Mouse (Mus musculus) limb, embryonic 15.5 days (tissue): ENCODE results near the gene Apoa2. TPM values are rescaled to one million over a fixed set of nuclear protein-coding genes. Genes with fewer than 3 reads are reported as not detected.

Experiments
- ATAC-seq: fragments of 200-750 bp; cut with Nextera tagmentation; 2 replicates; pipeline ENCODE4 v1.8.0; 2017; ENCODE audit warnings: low read depth, moderate TSS enrichment; ENCODE audit not compliant: insufficient number of reproducible peaks, low FRiP score, low TSS enrichment
- H3K27ac ChIP-seq: fragments of 300-500 bp; sonication (generic); 2 replicates; pipeline ENCODE4 v1.5.1; 2015; ENCODE audit warnings: moderate library complexity, mild to moderate bottlenecking, inconsistent platforms
- H3K27me3 ChIP-seq: fragments of 300-500 bp; sonication (generic); 2 replicates; pipeline ENCODE4 v1.6.1; 2015; ENCODE audit warnings: inconsistent platforms
- H3K36me3 ChIP-seq: fragments of 300-500 bp; sonication (generic); 2 replicates; pipeline ENCODE4 v1.6.1; 2015; ENCODE audit warnings: inconsistent platforms
- H3K4me1 ChIP-seq: fragments of 300-500 bp; sonication (generic); 2 replicates; pipeline ENCODE4 v1.6.1; 2015; ENCODE audit warnings: inconsistent platforms
- H3K4me2 ChIP-seq: fragments of 300-500 bp; sonication (generic); 2 replicates; pipeline ENCODE4 v1.6.1; 2015; ENCODE audit warnings: mild to moderate bottlenecking, inconsistent platforms
- H3K4me3 ChIP-seq: fragments of 300-500 bp; sonication (generic); 2 replicates; pipeline ENCODE4 v1.5.1; 2015; ENCODE audit warnings: mild to moderate bottlenecking, inconsistent platforms
- H3K9ac ChIP-seq: fragments of 300-500 bp; sonication (generic); 2 replicates; pipeline ENCODE4 v1.6.1; 2015; ENCODE audit warnings: inconsistent platforms
- H3K9me3 ChIP-seq: fragments of 300-500 bp; sonication (generic); 2 replicates; pipeline ENCODE4 v1.6.1; 2016; ENCODE audit warnings: inconsistent platforms
- WGBS: fragments of 180-500 bp; shearing (Covaris S2); methylation state at CpG from one replicate; pipeline ENCODE4 v1.1.7; 2015; 5-methylcytosine and 5-hydroxymethylcytosine counted together
- polyA plus RNA-seq: library from polyadenylated mRNA; unstranded; fragments of >200 nt; fragmentation: Nextera tagmentation; extraction: Ambion mirVana; gene quantifications from 2 replicates; pipeline ENCODE4 v1.2.1, GENCODE M21; 2015

Gene Apoa2
- polyA plus RNA-seq, result 3.6 and 17.5 TPM in 2 replicates

DNA sequence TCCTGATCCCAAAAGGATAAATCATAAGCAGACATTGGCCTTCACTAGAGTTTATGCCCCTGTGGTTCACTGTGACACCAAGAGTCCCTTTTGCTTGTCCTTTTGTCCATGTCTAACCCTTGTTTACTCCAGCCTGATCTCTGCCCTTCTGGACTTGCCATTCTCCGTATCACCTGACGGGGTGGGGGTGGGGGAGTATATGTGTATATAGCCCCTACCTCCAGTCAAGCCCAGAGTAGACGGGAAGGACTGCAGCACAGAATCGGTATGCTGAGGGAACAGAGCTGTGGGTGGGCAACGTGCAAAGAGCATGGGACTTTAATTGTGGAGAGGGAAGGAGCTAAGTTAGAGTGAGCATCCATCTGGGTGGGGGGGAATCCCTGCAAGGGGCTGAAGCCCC lies at the start of gene Apoa2:
Apoa2 (plus strand) TSS at position 198 of the 400 bp plus-strand sequence.
- no peak within 1 kb of the TSS for H3K27ac ChIP-seq
- no peak for ATAC-seq

DNA sequence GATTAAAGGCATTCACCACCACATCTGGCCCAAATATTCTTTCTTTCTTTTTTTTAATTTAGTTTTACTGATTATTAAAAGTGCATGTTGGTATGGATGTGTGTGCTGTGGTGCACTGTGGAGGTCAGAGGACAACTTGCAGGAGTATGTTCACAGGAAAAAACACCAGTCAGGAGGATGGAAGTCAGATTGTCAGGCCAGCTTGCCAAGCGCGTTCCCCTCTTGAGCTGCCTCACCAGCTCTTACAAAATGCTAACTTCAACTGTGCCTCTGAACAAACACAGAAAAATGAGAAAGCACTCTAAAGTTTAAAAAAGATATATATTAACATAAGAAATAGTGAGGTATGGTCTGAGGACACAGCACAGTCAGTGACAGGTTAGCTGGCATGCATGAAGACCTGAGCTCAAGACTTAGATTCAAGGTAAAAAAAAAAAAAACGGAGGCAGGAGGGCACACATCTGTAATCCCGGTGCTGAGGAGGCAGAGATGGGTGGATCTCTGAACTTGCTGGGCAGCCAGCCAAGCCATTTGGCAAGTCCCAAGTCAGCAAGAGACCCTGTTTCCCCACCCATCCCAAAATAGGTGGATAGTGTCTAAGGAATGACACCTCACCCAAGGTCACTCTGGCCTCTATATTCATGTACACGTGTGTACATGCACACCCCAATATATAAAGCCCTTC lies 45.2 kb upstream of the Apoa2 start:
- no peak overlapping the region for H3K4me2 ChIP-seq
- no peak overlapping the region for H3K9ac ChIP-seq
- no peaks in the 10 kb centered on the region for H3K27me3 ChIP-seq
- no peak overlapping the region for H3K4me3 ChIP-seq
- no peaks in the 10 kb centered on the region for H3K36me3 ChIP-seq
- no peaks in the 10 kb centered on the region for H3K4me1 ChIP-seq
- H3K27ac ChIP-seq, result no peak overlapping the region
- WGBS, result 69% methylated on average over 5 of the region's 5 CpGs
- no peak for ATAC-seq
- no peaks in the 10 kb centered on the region for H3K9me3 ChIP-seq

More for the DNA sequence above, at the start of gene Apoa2:
- Histone ChIP-seq H3K9me3 (no peaks in the 10 kb centered on the region), H3K27me3 (no peaks in the 10 kb centered on the region), H3K36me3 (0 out of 2 replicates have a peak, but pooled peaks cover 3% of the 10 kb centered on the region), H3K4me2 (no peak within 1 kb of the TSS), H3K4me3 (no peak within 1 kb of the TSS), H3K9ac (no peak within 1 kb of the TSS), H3K4me1 (peaks cover 15% of the 10 kb centered on the region)
- WGBS, result 73% methylated on average over 5 of the region's 5 CpGs

DNA sequence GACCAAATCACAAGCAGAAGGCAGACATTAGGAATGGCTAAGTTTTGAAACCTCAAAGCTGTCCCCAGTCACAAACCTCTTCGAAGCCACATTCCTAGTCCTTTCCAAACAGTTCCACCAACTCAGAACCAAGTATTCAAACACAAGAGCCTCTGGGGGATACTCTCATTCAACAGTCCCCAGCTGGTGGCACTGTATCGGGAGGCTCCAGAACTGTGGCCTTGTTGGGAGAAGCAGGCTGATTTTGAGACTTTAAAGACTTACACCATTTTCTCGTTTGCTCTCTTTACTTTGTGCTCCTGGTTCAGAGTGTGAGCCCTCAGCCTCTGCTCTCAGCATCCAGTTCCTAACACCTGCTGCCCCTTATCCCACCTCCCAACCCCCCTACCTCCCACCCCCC lies 41.8 kb upstream of the Apoa2 start:
- ATAC-seq, result no peak
- Histone ChIP-seq H3K4me2 (no peak overlapping the region), H3K36me3 (no peaks in the 10 kb centered on the region), H3K4me3 (no peak overlapping the region), H3K9me3 (no peaks in the 10 kb centered on the region), H3K27me3 (no peaks in the 10 kb centered on the region), H3K27ac (no peak overlapping the region), H3K9ac (no peak overlapping the region), H3K4me1 (0 out of 2 replicates have a peak, but pooled peaks cover 5% of the 10 kb centered on the region)
- WGBS, result 71% methylated on average over 3 of the region's 3 CpGs

DNA sequence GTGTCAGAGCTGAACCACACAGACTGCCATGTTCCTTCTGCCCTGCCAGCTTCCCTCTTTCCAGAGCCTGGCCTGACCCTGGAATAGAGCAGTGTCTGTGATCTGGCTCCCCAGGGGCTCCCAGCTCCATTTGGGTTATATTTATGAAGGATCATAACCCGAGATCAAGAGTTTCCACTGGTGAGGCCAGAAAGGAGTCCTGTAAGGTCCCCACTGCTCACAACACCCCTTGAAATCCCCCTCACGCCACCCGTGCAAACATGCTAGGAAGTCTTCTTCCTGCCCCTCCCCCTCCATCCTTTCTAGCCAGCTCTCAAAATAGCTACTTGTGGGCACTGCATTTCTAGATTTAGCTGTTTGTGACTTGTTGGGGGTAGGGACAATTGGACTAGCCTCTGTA lies 41.2 kb upstream of the Apoa2 start:
- no peak overlapping the region for H3K9ac ChIP-seq
- H3K27me3 ChIP-seq, result no peaks in the 10 kb centered on the region
- H3K4me1 ChIP-seq, result peaks cover 11% of the 10 kb centered on the region
- no peak overlapping the region for H3K4me2 ChIP-seq
- 42% methylated on average over 3 of the region's 3 CpGs for WGBS
- H3K4me3 ChIP-seq, result no peak overlapping the region
- no peak for ATAC-seq
- H3K36me3 ChIP-seq, result no peaks in the 10 kb centered on the region
- H3K9me3 ChIP-seq, result no peaks in the 10 kb centered on the region
- peak overlapping the region; percentile 61; the same call in 1 of the 2 replicates for H3K27ac ChIP-seq

DNA sequence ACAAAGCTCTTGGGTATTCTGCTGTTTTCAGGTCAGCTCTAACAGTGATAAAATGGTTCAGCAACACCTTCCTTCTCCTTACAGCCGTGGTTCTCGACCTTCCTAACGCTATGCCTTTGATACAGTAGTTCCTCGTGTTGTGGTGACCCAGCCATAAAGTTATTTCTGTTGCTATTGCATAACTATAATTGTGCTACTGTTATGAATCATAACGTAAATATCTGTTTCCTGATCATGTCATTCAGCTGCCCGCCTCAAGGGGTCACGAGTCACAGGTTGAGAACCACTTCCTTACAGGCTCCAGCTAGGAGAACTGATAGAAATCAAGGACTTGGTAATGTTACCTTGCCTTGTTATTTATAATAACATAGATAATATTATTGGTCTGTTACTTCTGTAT lies 40.5 kb upstream of the Apoa2 start:
- no peaks in the 10 kb centered on the region for H3K36me3 ChIP-seq
- no peak overlapping the region for H3K9ac ChIP-seq
- H3K4me3 ChIP-seq, result no peak overlapping the region
- peaks cover 16% of the 10 kb centered on the region for H3K4me1 ChIP-seq
- H3K4me2 ChIP-seq, result no peak overlapping the region
- no peaks in the 10 kb centered on the region for H3K9me3 ChIP-seq
- no peak overlapping the region for H3K27ac ChIP-seq
- ATAC-seq, result no peak
- 66% methylated on average over 7 of the region's 7 CpGs for WGBS
- H3K27me3 ChIP-seq, result no peaks in the 10 kb centered on the region

DNA sequence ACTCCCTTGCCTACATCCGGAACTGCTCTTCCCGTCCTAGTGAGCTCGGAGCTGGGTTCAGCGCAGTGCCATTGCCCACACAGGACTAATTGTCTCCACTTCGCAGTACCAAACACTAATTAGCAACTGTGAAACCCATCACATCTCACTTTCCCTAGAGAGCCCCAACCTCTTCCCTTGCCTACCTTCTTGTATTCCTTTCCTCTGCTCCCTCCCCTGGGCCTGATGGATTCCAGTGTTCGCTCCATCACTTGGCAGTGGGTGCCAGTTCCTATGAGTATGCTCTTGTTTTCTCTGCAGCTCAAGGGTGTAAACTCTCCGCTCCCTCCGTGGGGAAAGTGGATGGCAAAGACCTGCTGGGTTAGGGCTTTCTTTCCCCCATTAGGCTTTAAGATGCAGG lies 39.2 kb upstream of the Apoa2 start:
- Histone ChIP-seq H3K4me3 (no peak overlapping the region), H3K9ac (no peak overlapping the region)

DNA sequence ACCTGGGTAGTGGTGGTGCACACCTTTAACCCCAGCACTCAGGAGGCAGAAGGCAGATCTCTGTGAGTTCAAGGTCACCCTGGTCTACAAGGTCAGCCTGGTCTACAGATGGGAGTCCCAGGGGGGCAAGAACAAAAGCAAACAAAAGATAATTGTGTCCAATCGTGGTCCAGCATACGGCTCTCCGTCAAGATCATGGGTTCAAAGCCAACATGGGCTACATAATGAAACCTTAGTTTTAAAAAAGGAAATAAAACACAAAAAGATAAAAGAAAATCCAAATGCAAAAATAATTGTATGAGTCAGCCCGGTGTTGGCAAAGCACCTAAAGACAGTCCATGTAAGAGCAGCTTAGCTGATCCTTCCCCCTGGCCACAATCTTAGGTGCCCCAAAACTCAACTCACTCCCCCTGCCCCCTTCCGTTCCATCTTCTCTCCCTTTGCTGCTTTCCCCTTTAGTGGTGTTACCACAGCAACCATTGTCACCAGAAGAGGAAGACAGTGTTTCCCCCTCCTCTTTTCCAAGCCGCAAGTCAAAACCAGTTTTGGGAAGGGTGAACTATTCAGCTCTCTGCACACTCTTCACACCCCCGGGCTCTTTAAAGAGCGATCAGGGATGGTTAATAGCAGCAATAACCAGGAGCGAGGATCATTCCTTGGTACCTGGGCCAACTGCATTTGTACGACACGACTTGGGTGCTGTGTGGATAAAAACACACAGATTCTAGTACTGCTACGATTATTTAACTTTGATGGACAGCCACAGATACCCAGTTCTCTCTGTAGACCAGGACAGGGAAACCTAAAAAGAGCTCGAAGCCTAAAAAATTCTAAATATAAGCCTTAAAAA lies 36.8 kb upstream of the Apoa2 start:
- Histone ChIP-seq H3K9ac (no peak overlapping the region), H3K4me1 (peaks cover 26% of the 10 kb centered on the region), H3K36me3 (no peaks in the 10 kb centered on the region), H3K4me2 (no peak overlapping the region), H3K4me3 (no peak overlapping the region), H3K9me3 (no peaks in the 10 kb centered on the region), H3K27me3 (peaks cover 14% of the 10 kb centered on the region), H3K27ac (no peak overlapping the region)
- ATAC-seq, result no peak
- WGBS, result 61% methylated on average over 13 of the region's 13 CpGs

More for the DNA sequence above, 39.2 kb upstream of the Apoa2 start:
- Histone ChIP-seq H3K4me2 (no peak overlapping the region), H3K36me3 (no peaks in the 10 kb centered on the region), H3K4me1 (peaks cover 22% of the 10 kb centered on the region), H3K9me3 (no peaks in the 10 kb centered on the region), H3K27ac (no peak overlapping the region), H3K27me3 (no peaks in the 10 kb centered on the region)
- 54% methylated on average over 8 of the region's 8 CpGs for WGBS
- no peak for ATAC-seq

DNA sequence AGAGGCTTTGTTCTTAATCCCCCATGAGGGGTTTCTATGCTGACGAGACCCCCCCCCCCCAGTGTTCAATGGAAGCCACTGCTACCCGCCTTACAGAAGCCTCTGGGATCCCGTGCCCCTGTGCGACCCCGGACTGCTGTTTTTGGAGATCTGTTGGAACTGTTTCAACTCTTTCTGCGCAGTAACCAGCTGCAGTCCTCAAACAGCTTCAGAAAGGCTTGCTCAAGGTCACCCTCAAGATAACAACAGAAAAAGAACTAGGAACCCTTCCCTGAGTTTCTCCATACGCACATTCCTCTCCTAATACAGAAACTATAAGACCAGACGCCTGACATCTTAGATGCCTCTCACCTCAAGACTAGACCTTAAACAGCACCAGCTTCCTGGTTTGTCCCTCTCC lies 35.8 kb upstream of the Apoa2 start:
- 29% methylated on average over 8 of the region's 8 CpGs for WGBS
- Histone ChIP-seq H3K9me3 (no peaks in the 10 kb centered on the region), H3K4me2 (0 out of 2 replicates have a peak overlapping the region, but pooled peaks have one; percentile 7), H3K9ac (no peak overlapping the region), H3K4me3 (no peak overlapping the region), H3K36me3 (no peaks in the 10 kb centered on the region), H3K27me3 (peaks cover 24% of the 10 kb centered on the region), H3K27ac (no peak overlapping the region), H3K4me1 (peaks cover 36% of the 10 kb centered on the region)
- no peak for ATAC-seq

DNA sequence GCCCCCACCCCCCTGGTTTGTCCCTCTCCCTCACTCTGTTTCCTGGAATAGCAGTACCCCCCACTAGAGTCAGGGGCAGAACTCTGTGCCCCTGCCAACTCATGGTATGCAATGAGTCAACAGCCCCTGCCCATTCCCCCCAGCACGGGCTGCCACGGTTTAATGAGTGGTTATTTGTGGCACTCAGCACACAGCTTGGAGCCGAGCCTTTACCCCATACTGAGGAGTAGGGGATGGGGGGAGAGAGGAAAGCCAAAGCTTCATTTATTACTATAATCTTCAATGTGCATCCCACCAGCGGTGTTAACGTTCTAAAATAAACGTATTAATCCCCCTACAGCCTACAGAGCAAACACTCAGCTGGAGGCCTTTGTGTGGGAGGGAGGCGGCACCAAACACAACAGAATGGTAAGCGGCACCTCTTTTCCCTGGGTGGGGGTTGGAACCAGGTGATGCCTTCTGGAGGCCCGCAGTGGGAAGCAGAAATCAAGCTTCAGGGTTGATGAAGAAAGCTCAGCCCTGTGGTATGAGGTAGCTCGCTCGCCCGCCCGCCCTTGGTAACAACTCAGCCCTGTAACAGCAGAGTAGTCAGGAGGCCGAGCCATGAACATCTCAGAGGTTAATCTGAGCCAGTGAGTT lies 35.3 kb upstream of the Apoa2 start:
- Histone ChIP-seq H3K27me3 (peaks cover 29% of the 10 kb centered on the region), H3K4me3 (no peak overlapping the region), H3K27ac (no peak overlapping the region), H3K9me3 (no peaks in the 10 kb centered on the region), H3K9ac (no peak overlapping the region), H3K36me3 (no peaks in the 10 kb centered on the region), H3K4me1 (peaks cover 38% of the 10 kb centered on the region), H3K4me2 (0 out of 2 replicates have a peak overlapping the region, but pooled peaks have one; percentile 7)
- ATAC-seq, result peak; percentile 75
- 48% methylated on average over 14 of the region's 14 CpGs for WGBS

DNA sequence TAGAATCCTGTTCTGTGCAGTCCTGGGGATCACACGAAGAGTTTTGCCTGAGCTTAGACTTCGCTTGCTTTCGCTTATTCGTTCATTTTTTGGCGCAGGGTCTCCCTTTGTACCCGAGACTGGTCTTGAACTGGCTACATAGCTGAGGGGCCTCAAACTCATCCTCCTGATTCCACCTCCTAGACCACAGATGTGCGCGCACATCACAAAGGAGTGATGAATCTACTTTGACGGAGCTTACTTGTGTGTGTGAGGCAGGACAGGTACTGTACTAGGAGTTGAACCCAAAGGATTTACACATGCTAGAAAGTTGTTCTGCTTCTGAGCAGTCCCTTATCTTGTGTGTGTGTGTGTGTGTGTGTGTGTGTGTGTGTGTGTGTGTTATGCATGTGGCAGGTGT lies 34.0 kb upstream of the Apoa2 start:
- Histone ChIP-seq H3K27me3 (peaks cover 42% of the 10 kb centered on the region), H3K36me3 (no peaks in the 10 kb centered on the region)
- 93% methylated on average over 9 of the region's 9 CpGs for WGBS

DNA sequence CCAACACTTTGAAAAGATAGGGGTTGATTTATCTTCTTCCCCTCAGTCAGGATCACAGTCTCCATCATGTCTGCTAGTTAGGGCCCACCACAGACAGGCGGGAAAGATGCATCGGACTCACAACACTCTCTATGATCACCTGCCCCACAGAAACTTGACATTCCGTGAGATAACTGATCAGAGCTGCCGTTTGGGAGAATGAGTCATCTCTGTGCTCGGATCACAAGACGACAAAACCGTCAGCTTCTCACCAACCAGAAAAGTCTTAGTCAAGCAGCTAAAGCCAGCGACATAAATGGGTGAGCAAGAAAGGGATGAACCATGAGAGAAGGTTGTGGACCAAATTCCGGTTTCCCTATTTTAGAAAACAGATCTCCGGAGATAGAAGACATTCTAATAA lies 32.6 kb upstream of the Apoa2 start:
- no peaks in the 10 kb centered on the region for H3K36me3 ChIP-seq
- H3K9ac ChIP-seq, result no peak overlapping the region
- no peak overlapping the region for H3K4me2 ChIP-seq
- H3K9me3 ChIP-seq, result no peaks in the 10 kb centered on the region
- H3K27me3 ChIP-seq, result peaks cover 52% of the 10 kb centered on the region
- WGBS, result 47% methylated on average over 10 of the region's 10 CpGs
- H3K4me3 ChIP-seq, result no peak overlapping the region
- peaks cover 42% of the 10 kb centered on the region for H3K4me1 ChIP-seq
- no peak for ATAC-seq
- no peak overlapping the region for H3K27ac ChIP-seq

More for the DNA sequence above, 34.0 kb upstream of the Apoa2 start:
- Histone ChIP-seq H3K27ac (no peak overlapping the region), H3K9ac (no peak overlapping the region), H3K9me3 (no peaks in the 10 kb centered on the region), H3K4me2 (no peak overlapping the region), H3K4me1 (peaks cover 40% of the 10 kb centered on the region), H3K4me3 (no peak overlapping the region)
- ATAC-seq, result no peak
